Mouse (Mus musculus) hindlimb bud, embryonic 11.5 days (tissue): ENCODE results near the gene Aff4.
"Not testable (repeated sequence)": the region's sequence is repeated elsewhere in the genome, so short reads cannot be mapped to it uniquely, and the experiment has no call there.

ENCODE experiments used
- DNase-seq: peaks from one replicate; pipeline ENCODE4 v3.0.0-alpha.2; 2012; ENCODE audit warnings: low read depth, low spot score; ENCODE audit errors: extremely low spot score

Gene Aff4

DNA sequence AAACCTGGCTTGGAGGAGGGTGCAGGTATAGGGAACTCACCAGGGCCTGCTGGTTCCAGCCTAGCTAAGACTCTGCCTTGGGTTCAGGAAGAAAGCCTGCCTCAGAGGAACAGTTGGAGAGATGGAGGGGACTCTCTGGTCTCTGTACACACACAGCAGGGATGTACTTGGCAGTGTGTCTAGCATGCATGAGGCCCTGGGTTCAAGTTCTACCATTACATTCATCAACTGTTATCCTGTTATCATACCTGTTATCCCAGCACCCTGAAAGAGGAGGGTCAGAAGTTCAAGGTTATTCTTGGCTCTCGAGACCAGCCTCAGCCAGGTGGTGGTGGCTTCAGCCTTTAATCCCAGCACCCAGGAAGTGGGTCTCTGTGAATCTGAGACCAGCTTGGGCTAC lies 13.7 kb upstream of the Aff4 start:
- no peak for DNase-seq

DNA sequence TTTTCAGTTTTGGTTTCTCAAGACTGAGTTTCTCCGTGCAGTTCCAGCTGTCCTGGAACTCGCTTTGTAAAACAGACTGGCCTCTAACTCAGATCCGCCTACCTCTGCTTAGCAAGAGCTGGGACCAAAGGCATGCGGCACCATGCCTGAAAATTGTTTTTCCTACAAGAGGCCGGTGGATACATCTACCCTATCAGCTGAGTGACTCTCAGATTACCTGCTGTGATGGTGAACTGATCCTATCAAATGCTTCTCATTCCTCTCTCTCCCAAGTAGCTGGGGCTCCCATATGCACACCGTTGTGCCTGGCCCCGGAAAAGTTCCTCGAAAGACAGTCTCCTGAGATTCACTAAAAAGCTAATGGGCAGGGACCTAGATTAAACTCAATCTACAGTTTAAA lies 12.9 kb upstream of the Aff4 start:
- no peak for DNase-seq

DNA sequence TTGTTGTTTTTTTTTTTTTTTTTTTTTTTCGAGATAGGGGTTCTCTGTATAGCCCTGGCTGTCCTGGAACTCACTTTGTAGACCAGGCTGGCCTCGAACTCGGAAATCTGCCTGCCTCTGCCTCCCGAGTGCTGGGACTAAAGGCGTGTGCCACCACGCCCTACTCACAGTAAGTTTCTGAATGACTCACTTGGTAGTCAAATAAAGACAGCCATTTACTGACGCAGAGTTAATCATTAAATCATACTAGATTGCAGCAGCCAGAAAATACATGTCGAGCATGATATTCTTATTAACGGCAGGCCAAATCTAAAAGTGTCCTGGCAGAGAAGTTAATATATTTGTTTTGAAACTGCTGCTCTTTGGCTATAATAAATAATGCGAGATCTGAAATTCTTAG lies 9.6 kb upstream of the Aff4 start:
- DNase-seq, result not testable (repeated sequence)

DNA sequence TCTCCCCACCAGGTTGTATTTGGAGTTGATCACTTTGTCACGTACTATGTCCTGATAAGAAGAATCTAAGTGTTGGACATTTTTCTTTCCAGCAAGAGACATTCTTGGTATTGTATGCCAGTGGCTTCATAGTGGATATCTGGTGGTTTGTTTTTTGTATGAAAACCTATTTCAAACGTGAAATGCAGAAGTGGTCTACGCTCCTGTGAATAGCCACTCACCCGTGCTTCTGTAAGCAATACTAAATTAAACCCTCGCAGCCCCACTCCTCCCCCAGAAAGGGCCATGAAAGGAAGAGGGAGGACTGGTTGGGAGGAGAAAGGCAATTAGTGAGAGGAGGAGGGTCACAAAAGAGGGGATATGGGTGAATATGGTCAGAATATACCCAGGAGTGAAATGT lies 7.9 kb upstream of the Aff4 start:
- DNase-seq, result no peak

DNA sequence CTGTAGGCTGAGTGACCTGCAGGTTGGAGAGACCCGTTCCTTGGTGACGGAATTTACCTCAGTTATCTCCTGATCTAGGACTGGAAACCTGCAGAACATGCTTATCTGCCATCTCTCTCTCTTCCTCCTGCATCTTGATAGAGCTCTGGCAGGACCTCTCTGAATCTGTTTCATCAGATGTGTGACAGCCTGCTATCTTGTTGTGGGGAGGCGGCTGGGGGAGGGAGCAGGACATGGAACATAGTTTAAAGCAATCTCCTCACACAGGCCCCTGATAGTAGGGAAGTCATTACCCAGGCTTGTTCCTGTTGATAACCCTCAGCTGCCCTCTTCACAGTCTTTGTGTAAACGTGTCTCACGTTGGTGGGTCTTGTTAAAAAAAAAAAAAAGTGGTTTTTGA lies 5.3 kb upstream of the Aff4 start:
- DNase-seq, result no peak

DNA sequence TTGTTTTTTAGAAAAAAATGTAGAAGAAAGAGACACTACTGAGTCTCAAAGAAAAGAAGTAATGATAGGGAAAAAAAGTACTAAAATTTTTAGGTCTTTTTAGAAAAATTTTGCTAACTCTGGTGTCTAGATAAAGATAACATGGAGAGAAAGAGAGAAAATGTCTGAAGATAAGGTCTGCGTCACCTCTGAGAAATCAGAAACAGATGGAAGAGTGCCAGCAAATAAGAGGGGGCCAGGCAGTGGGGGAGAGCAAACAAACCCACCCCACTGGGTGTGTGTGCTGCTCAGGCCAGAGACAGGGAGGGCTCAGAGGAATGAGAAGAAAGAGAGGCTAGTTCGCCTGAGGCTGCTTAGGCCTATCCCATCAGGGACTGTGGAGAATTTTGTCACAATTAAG lies 4.9 kb upstream of the Aff4 start:
- no peak for DNase-seq

DNA sequence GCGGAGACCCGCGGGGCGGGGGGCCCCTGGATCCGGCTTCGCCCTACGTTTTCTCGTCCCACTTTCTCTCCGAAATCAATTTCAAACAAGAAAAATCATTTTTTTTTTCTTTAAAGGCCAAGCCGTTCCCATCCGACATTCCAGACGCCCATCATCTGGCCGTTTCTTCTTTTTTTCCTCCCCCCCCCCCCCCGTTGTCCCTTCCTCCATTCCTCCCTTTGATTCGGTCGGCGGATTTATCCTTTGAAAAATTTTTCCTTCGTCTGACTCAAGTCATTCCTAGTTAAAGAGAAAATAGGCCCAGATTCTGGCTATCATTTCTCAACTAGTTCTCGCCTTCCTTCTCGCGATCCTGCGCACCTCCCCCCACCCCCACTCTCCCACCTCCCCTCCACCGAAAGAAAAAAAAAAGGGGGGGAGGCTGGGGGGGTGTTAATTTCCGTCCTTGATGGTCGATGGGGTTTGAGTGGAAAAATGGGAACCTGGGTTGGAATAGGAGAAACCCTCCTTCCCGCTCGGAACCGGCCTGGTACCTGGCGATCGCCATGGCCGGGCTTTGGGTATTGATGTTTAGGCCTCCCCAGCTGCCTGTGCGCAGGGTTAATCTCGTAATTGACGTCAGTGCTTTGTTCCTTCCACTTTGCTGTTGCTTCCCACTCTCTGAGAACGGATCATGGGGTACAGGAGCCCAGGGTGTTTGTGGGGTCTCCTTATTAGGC lies 750 bp downstream of the Aff4 start:
- DNase-seq, result no peak

DNA sequence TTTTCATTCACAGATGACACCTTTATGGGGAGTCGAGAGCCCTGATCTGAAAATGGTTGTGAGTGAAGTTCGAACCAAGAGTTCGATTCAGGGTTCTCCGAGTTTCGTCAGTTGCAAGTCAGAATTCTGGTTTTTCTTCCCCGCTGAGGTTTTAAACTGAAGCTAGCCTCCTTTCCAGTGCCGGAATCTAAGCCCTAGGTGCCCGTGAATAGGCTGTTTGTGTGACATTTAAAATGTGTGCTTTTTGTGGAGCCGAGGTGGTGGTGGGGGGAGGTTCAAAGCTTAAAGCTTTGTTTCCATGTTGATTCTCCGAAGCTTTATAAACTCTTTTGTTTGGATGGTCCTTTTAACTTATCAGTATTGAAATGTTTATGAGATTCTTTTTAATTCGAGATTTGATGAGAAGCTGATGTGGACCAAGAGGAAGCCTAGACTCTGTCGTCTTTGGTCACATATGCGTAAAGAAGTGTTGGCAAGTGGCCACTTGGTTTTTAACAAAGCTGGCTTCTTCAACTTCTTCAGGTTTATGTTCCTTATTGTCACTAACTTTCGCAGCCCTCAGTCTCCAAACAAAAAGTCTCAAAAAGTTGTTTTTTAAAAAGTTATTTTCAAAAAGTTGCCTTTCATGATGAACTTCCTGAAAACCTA lies 1.4 kb downstream of the Aff4 start:
- DNase-seq, result no peak

DNA sequence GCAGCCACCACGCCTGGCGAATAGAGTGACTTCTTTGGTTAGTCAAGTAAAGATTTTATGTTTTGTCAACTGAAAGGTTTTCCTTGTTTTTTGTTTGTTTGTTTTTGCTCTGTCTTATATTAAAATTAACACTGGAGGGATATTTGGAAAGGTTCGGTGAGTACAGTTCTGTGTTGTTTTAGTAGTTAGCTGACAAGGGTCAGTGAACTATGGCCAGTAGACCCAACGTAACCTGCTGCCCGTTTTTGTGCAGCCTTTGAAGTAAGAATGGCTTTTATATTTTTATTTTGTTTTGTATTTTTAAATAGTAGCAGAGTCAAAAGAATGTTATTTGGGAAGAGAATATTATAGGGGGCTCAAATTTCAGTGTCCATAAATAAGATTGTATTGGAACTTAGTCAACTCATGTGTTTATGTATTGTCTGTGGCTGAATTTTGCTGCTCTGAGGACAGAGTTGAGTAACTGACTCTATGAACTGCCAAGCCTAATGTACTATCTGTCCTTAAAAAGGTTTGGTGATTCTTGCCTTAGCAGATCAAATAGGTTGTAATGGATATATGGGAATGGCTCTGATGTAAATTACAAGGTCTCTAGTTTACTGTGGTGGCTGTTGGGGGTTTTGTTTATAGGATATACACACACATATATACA lies 8.0 kb downstream of the Aff4 start:
- DNase-seq, result no peak

DNA sequence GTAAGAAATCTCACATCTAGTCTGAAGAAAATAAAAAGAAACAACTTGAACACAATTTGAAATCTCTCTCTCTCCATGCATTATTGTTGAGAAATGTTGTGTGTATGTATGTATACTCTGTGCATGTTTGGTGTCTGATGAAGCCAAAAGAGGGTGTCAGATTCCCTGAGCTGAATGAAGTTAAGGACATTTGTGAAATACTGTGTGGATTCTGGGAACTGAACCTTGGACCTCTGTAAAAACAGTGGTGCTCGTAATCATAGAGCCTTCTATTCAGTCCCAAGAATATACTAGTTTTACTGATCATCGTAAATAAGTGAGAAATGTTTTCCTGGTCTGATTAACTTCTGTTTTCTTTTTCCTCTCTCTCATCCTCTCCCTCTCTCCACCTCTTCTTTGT lies 16.4 kb downstream of the Aff4 start:
- DNase-seq, result no peak

DNA sequence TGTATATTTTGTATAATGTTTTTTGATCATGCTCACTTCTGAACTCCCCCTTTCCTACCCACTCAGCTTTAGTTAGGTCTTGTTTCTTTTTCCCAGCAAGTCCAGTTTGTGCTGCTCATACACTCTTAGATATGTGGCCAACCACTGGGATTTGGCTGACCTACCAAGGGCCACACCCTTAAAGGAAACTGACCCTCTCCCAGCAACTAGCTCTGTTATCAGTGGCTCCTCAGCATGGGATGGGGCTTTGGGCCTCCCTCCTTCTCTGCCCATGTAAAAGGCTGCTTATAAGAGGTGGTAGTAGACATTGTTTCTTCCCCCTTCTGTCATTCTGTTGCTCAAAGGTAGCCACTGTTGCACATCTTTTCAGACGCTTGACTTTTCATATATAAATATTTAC lies 28.3 kb downstream of the Aff4 start:
- DNase-seq, result no peak

DNA sequence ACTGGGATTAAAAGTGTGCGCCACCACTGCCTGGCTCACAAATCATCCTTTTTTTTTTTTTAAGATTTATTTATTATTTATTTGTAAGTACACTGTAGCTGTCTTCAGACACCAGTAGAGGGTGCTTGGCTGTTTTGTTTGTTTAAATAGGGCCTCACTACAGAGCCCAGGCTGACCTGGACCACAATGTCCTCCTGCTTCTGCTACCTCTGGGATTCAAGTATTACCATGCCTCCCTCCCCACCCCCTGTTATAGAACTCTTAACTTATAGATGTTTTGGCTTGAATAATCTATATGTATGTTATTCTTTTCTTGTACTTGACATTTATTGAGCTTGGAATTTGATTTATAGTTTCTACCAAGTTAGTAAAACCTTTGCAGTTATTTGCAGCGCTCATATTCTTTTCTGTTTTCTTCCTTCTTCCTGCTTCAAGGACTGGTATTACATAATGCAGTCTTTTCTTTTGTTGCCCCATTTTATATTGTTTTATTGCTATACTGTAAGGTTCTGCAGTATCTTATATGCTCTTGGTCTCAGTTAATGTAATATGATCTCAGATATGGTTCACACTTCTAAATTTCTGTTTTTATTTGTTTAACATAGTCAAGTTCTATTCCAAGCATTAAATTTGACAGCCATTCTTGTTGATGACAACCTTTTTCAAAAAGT lies 33.3 kb downstream of the Aff4 start:
- DNase-seq, result no peak

DNA sequence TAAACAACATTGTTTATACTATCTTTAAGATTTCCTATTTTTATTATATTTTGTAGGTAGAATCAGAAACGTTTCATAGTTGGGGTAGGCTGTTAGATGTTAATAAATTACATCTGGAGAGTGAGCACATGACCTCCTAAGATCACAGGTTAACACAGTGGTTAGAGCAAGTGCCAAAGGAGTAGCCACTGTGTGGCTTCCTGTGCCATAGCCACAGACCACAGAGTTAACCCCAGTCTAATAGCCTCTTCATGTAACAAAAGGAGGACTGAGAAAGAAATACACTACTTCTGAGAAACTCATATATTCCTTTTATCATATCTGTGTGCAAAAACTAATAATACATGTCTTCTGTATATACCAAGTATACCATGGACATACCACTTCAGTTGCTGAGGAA lies 43.2 kb downstream of the Aff4 start:
- no peak for DNase-seq

DNA sequence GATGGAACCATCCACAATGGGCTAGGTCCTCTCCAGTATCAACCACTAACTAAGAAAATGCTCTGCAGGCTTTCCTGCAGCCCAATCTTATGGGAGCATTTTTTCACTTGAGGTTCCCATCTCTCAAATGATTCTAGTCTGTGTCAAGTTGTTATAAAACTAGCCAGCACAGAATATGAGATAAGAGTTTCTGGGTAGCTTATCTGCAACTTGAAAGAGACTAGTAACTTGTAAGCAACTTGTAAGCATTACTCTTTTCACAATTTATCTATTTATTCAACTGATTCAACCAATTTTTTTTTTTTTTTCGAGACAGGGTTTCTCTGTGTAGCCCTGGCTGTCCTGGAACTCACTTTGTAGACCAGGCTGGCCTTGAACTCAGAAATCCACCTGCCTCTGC lies 53.0 kb downstream of the Aff4 start:
- no peak for DNase-seq

DNA sequence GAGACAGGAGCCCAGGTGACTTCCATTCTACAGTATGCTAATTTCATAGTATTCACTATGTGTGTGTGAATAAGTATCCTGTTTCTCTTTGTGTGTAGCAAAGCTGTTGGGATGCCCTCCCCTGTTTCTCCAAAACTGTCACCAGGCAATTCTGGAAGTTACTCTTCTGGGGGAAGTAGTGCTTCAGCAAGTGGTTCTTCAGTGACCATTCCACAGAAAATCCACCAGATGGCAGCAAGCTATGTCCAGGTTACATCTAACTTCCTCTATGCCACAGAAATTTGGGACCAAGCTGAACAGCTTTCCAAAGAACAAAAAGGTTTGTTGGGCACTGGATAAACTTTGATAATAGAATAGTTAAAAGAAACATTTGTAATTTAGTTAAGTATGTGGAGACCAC lies 61.1 kb downstream of the Aff4 start:
- DNase-seq, result no peak

DNA sequence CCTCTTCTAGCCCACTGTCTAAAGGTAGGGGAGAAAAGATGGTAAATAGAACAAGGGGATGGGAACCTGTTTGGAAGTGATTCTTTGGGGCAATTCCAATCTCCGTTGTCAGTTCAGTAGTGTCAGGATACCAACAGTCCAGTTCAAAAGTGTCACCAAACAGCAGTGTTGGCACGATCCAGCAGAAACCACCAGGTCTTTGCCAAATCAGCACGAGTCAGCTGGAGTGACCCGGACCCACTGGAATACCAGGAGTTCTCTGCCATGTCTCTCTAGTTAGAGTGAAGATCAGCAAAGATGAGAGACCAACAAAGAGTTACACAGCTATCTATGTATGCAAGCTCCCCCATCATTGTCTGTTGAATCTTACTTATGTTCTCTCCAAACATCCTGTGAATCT lies 63.2 kb downstream of the Aff4 start:
- no peak for DNase-seq

DNA sequence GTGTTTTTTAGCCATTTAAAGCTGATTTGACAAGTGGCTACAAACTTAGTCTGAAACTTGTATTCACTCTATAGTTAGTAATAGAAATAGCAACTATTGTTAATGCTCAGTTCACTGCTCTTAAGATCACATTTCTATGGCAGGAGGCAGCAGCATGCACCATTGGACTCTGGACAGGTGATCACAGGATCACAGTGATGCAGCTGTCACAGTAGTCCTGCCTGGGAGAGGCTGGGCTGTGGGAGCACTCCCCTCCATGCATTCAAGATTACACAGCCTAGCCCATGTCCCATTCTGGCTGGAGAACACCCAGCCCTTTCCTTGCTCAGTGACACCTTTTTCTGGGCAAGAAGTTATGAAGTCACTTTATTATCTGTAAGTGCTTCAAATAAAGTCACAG lies 67.4 kb downstream of the Aff4 start:
- DNase-seq, result no peak

DNA sequence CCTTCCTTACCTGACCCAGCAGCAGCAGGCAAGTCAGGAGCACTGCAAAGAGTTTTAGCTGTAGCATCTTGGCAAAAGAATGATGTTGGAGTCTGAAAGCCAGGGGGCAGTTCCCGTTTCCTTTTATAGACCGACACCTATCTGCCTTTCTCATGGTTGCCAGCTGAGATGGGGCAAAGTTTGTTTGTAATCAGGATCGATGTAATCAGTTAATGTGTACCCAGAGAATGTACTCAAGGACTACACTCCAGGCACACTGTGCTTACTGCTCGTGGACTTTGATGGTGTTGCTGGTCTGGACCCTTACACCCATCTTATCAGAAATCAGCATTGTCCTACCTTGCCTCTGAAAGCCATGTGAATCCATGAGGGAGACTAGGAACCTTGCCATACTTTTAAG lies 72.4 kb downstream of the Aff4 start, which contains the start of gene Leap2:
TSS of gene Leap2 (minus strand) at position 135 of the 400 bp plus-strand sequence.
- no peak for DNase-seq

DNA sequence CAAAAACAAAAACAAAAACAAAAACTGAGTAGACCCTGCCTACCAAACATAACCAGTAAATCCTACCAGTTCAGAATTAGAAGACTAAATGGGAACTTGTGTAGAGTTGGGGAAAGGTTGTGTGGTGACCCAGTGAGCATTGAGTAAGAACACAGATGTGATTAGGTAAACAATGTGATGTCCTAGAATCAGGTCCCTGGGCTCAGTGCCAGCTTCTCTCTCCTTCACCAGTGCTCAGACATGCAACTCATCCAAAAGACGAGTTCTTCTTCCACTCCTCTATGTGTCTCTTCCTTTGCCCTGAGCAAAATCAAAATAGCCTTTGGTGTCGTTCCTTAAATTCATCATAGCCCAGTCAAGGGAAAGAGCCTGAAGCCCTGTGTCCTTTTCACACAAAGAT lies 74.2 kb downstream of the Aff4 start:
- DNase-seq, result no peak

DNA sequence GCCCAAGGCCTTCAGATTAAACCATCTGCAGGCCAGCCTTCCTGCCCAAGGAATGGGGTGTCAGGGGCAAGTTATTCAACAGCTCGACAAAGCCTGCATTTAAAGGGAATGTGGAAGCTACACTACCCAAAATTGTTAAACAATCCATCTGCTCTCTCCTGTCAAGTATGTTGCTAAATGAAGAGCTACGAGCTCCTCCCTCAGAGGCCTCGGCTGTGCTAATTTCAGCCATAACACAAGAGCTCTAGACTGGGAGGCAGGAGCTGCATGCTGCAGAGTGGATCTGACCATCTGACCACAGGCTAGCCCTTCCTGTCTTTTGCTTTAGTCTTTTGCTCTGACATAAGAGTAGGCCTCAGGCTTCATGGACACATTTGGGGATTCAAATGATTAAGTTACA lies 74.6 kb downstream of the Aff4 start:
- no peak for DNase-seq

DNA sequence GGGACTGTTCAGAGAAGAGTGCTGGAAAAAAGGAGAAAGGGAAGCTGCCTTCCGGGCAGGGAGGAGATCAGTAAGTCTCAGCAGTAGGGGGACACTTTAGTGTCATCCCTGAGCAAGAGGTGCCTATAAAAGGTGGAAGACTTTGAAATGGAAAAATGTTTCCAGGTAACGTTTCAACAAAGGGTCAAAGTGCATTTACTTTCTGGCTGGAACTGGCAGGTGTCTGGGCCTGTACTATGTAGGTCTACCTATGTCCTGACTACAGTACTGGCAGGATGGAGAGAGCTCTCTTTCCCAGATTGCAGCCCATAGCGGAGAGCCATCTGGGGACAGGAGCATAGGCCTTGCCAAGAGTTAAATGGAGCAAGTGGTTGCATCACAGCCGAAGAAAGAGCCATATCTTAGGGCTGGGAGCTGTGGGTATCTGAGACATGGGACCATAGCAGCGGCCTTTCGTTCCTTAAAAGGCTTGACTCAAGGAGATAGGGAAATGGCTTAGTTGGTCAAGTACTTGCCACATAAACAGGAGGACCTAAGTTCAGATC lies 75.2 kb downstream of the Aff4 start:
- no peak for DNase-seq

DNA sequence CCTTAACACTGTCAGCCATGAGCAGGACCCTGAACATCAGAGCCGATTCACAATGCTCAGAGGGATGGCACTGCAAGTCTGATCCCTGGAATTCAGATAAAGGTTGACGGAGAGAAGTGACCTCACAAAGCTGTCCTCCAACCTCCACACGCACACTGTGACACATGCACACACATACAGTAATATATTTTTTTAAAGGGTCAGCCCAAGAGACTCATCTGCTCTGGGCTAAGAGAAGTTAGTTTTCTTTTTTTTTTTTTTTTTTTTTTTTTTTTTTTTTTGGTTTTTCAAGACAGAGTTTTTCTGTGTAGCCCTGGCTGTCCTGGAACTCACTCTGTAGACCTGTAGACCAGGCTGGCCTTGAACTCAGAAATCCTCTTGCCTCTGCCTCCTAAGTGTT lies 76.3 kb downstream of the Aff4 start:
- DNase-seq, result not testable (repeated sequence)
